Mouse (Mus musculus): ENCODE results near the gene Arfgap1. TPM values are rescaled to one million over a fixed set of nuclear protein-coding genes. Genes with fewer than 3 reads are reported as not detected.

Gene Arfgap1
- 69.0 to 94.6 TPM (median 78.9 TPM) in 4 replicates for total RNA-seq (2023)

DNA sequence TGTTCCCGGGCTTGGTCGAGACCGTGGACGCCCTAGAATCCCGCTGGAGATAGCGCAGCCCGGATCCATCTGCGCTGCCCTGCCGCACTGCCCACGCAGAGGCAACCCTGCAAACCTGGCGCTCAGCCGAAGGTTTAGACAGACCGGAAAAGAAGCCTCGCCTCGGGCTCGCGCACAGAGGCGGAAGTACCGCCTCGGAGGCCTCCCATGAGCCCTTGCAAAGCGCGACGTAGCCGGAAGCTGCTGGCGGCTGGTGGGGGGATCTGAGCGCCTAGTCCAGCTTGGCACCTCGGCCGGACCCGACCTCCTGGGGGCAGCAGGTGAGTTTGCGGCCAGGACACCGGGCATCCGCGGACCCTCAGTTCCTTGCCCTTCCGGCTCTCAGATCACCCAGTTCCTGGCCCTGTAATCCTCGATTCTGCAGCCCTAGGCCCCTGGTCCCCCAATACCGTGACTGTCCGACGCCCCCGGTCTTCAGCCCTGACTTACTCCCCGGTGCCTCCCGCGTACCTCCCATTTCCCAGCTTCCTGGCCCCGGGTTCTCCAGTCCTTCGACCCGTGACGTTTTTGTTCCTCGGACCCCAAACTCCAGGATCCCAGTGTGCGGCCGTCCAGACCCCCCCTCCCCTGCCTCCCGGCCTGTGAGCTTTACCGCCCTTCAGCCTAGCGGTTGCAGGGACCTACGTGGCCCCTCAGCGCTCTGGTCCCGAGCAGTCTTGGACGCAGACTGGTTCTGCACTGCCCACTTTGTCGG lies at the start of gene Arfgap1:
Gene Arfgap1, plus strand, starts transcription at position 216 of the 754 bp plus-strand sequence.

DNA sequence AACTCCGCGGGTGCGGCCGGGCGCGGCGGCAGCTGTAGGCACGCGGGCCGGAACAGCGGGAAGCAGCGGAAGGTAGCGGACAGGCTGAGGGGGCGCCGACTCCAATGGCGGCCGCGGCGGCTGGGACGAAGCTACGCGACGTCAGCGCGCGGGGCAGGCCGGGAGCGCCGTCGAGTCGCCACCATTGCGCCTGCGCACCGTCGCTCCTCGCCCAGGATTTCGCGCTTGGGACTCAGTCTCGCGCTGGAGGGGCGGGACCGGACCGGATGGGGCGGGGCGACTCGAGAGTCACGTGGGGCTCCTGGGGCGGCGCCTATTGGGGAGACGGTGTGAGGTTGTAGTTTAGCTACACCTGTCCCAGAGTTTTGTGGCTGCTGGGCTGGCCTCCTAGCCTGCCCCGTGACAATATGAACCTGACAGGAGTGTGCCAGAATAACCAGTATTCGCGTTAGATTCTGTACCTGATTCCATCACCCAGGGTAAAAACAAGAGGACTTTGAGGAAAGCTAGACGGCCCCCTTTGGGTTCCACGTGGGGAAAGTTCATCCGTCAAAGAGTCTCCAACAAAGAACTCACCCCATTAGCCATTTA lies 46.1 kb upstream of the Arfgap1 start, which contains the start of gene Ythdf1:
Gene Ythdf1, minus strand, starts transcription at position 140 of the 591 bp plus-strand sequence.

DNA sequence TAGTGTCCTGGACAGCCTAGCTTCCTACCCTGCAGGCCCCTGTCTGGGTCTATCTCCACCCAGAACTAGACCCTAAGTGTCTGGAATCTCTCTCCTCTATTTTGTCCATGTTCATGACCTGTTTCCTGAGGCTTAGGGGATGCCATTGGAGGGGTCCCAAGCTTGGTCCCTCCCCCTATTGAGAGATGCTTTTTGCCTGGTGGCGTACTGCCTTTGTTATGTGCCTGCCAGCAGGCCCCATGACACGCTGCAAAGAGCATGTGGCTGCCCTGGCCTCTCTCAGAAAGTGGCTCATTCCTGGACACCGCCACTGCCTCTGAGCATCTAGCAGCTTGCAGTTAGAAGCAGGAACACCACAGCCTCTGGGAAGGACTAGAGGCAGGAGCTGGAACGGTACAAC lies 38.3 kb upstream of the Arfgap1 start, which contains the start of gene Birc7:
Gene Birc7, plus strand, starts transcription at position 301 of the 400 bp plus-strand sequence.

DNA sequence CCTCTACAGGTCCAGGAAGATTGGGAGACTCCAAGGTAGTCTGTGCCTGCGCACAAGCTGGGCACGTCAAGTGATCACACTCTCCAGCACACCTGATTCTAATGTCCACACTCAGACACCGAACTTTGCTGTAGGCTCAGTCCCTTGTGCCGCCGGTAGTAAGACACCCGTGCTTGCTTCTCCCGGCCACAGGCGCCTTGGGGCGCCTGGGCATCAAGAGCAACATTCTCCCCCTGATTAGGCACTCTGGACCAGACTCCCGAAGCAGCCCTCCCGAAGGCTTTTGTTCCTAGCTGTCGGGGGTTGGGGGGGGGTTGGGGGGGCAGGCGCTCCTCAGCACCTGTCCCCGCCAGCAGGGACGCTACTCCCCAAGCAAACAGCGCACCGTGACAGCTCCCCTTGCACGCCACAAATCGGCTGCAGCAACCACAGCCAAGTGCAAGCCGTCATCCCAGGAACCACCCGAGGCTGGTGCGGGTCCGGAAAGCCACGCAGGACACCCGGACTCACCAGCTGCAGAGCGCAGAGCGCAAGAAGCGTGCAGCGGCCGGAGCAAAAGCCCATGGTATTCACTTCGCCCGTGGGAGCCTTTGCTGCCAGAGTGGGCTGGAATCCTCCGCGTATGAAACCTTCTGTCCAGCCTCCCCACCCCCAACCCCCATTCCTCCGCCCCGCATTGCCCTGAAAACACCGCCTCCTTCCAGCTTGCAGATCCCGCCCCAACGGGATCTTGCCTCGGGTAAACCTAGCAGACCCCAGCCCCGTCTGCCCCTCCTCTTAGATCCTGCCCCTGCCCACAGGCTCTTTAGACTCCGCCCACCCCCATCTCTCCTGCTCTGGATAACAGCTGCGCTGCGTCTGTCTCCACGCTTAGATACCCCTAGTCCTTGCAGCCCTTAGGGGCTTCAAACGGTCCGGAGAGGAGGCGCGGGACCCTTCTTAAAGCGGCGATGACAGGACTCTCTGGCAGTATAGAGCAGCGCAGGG lies 12.7 kb upstream of the Arfgap1 start, which contains the start of gene Nkain4:
Gene Nkain4, minus strand, starts transcription at position 639 of the 987 bp plus-strand sequence.

DNA sequence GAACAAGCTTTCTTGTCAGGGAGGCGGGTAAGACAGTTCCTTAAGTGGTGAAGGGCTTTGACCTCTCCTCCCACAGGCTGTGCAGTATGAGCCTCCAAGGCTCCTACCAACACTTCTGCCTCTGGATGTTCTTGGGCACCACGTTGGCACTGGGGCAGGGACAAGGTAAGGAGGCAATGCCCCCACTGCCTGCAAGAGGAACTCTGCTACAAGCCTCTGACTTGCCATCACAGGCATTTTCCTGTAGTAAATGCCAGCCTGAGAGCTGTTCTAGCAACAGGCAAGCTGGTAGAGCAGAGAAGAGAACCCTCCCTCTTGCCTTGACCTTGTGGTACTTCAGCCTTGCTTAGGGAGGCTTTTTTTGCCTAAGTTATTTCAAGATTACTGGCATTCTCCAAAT lies 19.4 kb downstream of the Arfgap1 start, which contains the start of gene Col20a1:
Gene Col20a1, plus strand, starts transcription at position 87 of the 400 bp plus-strand sequence.

Other genes starting within 250 kb of the Arfgap1 start
- gene Slc17a9, start 242.0 kb upstream of the Arfgap1 start, total RNA-seq (2023) = 21.2 to 29.4 TPM (median 25.2 TPM) in 4 replicates
- gene Bhlhe23, start 190.3 kb upstream of the Arfgap1 start, total RNA-seq (2023) = not detected in 4 replicates
- gene Ythdf1, start 46.3 kb upstream of the Arfgap1 start, total RNA-seq (2023) = 79.1 to 96.9 TPM (median 86.7 TPM) in 4 replicates
- gene Birc7, start 38.2 kb upstream of the Arfgap1 start, total RNA-seq (2023) = not detected in 4 replicates
- gene Nkain4, start 12.5 kb upstream of the Arfgap1 start, total RNA-seq (2023) = not detected in 4 replicates
- 1.8 to 3.8 TPM (median 3.3 TPM) in 4 replicates for gene Col20a1, start 19.3 kb downstream of the Arfgap1 start, total RNA-seq (2023)
- gene Chrna4, start 76.3 kb downstream of the Arfgap1 start, total RNA-seq (2023) = not detected in 4 replicates
- not detected in 4 replicates for gene Kcnq2, start 168.1 kb downstream of the Arfgap1 start, total RNA-seq (2023)
- not detected in 4 replicates for gene Eef1a2, start 189.8 kb downstream of the Arfgap1 start, total RNA-seq (2023)
- gene Ppdpf, start 220.0 kb downstream of the Arfgap1 start, total RNA-seq (2023) = 162 to 180 TPM (median 170 TPM) in 4 replicates
- 0.21 to 0.72 TPM (median 0.36 TPM) in 4 replicates for gene Ptk6, start 235.6 kb downstream of the Arfgap1 start, total RNA-seq (2023)
- 3.1 to 5.0 TPM (median 4.4 TPM) in 4 replicates for gene Srms, start 246.0 kb downstream of the Arfgap1 start, total RNA-seq (2023)

Measured in B cell, adult 62 days (primary cell).